Mouse (Mus musculus) hindbrain, embryonic 16.5 days (tissue): ENCODE results near the gene Atp5g2. TPM values are rescaled to one million over a fixed set of nuclear protein-coding genes. Genes with fewer than 3 reads are reported as not detected.
A peak's percentile ranks its signal among the peaks of the same experiment; 100 is the strongest.

ENCODE experiments used
- ATAC-seq: fragments of 200-750 bp; cut with Nextera tagmentation; 2 replicates; pipeline ENCODE4 v1.8.0; 2017; ENCODE audit warnings: moderate TSS enrichment, moderate library complexity
- H3K27ac ChIP-seq: fragments of 300-500 bp; sonication (generic); 2 replicates; pipeline ENCODE4 v1.5.1; 2014; ENCODE audit warnings: low read depth, mild to moderate bottlenecking, control low read depth, low read length, moderate library complexity
- H3K27me3 ChIP-seq: fragments of 300-500 bp; sonication (generic); replicated peaks from 2 replicates; pipeline ENCODE4 v1.6.1; 2014; ENCODE audit warnings: low read length; ENCODE audit not compliant: control insufficient read depth, insufficient read depth
- H3K36me3 ChIP-seq: fragments of 300-500 bp; sonication (generic); 2 replicates; pipeline ENCODE4 v1.6.1; 2014; ENCODE audit warnings: mild to moderate bottlenecking, low read length, moderate library complexity, mixed read lengths; ENCODE audit not compliant: control insufficient read depth, insufficient read depth
- H3K4me1 ChIP-seq: fragments of 300-500 bp; sonication (generic); 2 replicates; pipeline ENCODE4 v1.6.1; 2014; ENCODE audit warnings: low read depth, low read length; ENCODE audit not compliant: control insufficient read depth, insufficient read depth
- H3K4me2 ChIP-seq: fragments of 300-500 bp; sonication (generic); 2 replicates; pipeline ENCODE4 v1.6.1; 2014; ENCODE audit warnings: mild to moderate bottlenecking, low read length, control low read depth, moderate library complexity
- H3K4me3 ChIP-seq: fragments of 300-500 bp; sonication (generic); 2 replicates; pipeline ENCODE4 v1.5.1; 2014; ENCODE audit warnings: mild to moderate bottlenecking, low read length, control low read depth, moderate library complexity
- H3K9ac ChIP-seq: fragments of 300-500 bp; sonication (generic); 2 replicates; pipeline ENCODE4 v1.6.1; 2014; ENCODE audit warnings: low read depth, mild to moderate bottlenecking, control low read depth, low read length, moderate library complexity
- H3K9me3 ChIP-seq: fragments of 300-500 bp; sonication (generic); 2 replicates; pipeline ENCODE4 v1.6.1; 2014; ENCODE audit warnings: mild to moderate bottlenecking, low read length, moderate library complexity; ENCODE audit not compliant: control insufficient read depth
- WGBS: fragments of 180-500 bp; shearing (Covaris S2); extraction: QIAGEN DNeasy Blood & Tissue Kit; methylation state at CpG from one replicate; pipeline ENCODE4 v1.1.7; 2014; 5-methylcytosine and 5-hydroxymethylcytosine counted together
- microRNA counts: library from miRNA; unstranded; fragments of <30 nt; microRNA quantifications from one replicate; lab custom pipeline; 2016
- microRNA-seq: library from miRNA; unstranded; fragments of <30 nt; microRNA quantifications from one replicate; pipeline ENCODE4, GENCODE M21; 2017
- polyA plus RNA-seq: library from polyadenylated mRNA; unstranded; fragments of >200 nt; fragmentation: Nextera tagmentation; extraction: Ambion mirVana; gene quantifications from 2 replicates; pipeline ENCODE4 v1.2.1, GENCODE M21; 2015

Gene Atp5g2
- polyA plus RNA-seq, 1 experiment from 2014 or later, result 50.2 TPM

DNA sequence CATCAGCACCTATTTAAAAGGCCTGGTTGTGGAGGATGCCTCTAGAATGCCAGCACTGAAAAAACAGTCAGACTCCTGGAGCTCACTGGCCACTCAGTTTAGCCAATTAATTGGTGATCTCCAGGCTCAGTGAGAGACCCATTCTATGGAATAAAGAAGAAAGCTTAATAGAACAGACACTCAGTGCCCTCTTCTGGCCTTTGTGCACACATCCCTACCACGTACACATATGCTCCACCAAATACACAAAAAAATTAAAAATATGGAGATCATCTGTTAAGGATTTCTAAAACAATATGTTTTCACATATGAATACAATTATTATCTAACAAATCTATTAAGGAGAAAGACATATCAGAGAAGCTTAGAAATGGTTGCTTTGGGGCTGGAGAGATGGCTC, 51.4 kb downstream of the Atp5g2 start:
- ATAC-seq, result no peak
- H3K4me3 ChIP-seq, result no peak overlapping the region
- no peaks in the 10 kb centered on the region for H3K27me3 ChIP-seq
- H3K9me3 ChIP-seq, result no peaks in the 10 kb centered on the region
- H3K4me1 ChIP-seq, result peaks cover 12% of the 10 kb centered on the region
- no peak overlapping the region for H3K27ac ChIP-seq
- H3K9ac ChIP-seq, result no peak overlapping the region
- H3K36me3 ChIP-seq, result no peaks in the 10 kb centered on the region
- 90% methylated on average over 1 of the region's 1 CpGs for WGBS
- no peak overlapping the region for H3K4me2 ChIP-seq

DNA sequence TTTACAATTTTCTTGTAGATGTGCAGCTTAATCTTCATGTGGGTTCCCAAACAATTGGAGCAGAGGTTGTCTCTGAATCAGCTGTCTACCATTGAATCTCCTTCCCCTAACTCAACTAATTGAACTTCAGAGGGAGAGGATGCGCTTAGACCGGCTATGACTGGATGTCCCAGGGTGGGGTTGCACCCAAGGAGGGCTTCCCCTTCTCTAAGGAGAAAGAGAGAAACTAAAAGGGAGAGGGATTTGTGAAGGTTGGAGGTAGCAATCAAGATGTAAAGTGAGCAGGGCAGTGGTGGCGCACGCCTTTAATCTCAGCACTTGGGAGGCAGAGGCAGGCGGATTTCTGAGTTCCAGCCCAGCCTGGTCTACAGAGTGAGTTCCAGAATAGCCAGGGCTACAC, 52.7 kb downstream of the Atp5g2 start:
- H3K4me3 ChIP-seq, result no peak overlapping the region
- WGBS, result 94% methylated on average over 5 of the region's 5 CpGs
- H3K4me1 ChIP-seq, result peaks cover 10% of the 10 kb centered on the region
- H3K27me3 ChIP-seq, result no peaks in the 10 kb centered on the region
- H3K9ac ChIP-seq, result no peak overlapping the region
- H3K27ac ChIP-seq, result no peak overlapping the region
- no peaks in the 10 kb centered on the region for H3K9me3 ChIP-seq
- no peaks in the 10 kb centered on the region for H3K36me3 ChIP-seq
- no peak overlapping the region for H3K4me2 ChIP-seq
- ATAC-seq, result no peak

DNA sequence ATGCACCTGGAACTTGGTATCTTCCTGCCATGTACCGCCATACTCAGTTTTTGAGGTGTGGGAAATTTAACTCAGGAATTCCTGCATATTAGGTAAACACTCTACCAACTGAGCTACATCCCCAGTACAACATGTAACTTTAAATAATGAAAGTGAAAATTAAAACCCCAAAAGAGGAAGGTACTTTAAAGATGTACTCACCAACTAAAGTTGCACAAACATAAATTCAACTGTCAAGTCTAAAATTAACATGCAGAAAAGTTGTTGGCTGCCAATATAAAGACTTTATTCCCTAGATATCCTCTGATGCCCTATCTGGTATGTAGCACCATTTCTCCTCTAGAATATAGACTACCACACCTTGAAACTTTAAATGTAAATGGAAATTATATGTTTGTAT, 54.5 kb downstream of the Atp5g2 start:
- no peak overlapping the region for H3K4me3 ChIP-seq

DNA sequence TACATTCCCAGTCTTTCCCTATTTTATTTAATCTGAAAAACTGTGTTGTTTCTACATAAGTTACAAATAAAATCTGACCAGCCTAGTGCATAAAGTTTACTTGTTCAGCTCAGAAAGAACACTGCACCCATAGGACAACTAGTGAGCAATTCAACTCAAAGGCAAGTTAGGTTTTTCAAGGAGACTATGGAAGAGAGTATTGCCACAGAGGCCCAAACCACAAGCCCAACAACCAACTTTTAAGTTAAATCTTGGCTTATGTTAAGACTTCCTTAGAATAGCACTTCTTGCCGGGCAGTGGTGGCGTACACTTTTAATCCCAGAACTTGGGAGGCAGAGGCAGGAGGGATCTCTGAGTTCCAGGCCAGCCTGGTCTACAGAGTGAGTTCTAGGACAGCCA, 56.0 kb downstream of the Atp5g2 start:
- H3K36me3 ChIP-seq, result no peaks in the 10 kb centered on the region
- H3K9me3 ChIP-seq, result no peaks in the 10 kb centered on the region
- no peak overlapping the region for H3K4me2 ChIP-seq
- H3K4me1 ChIP-seq, result no peaks in the 10 kb centered on the region
- no peak for ATAC-seq
- H3K27me3 ChIP-seq, result no peaks in the 10 kb centered on the region
- no peak overlapping the region for H3K9ac ChIP-seq
- H3K4me3 ChIP-seq, result no peak overlapping the region
- H3K27ac ChIP-seq, result no peak overlapping the region
- WGBS, result 93% methylated on average over 2 of the region's 2 CpGs

More for the DNA sequence above, 54.5 kb downstream of the Atp5g2 start:
- Histone ChIP-seq H3K9ac (no peak overlapping the region), H3K27ac (no peak overlapping the region), H3K9me3 (no peaks in the 10 kb centered on the region), H3K4me2 (no peak overlapping the region), H3K4me1 (no peaks in the 10 kb centered on the region; the same call in 1 of the 2 replicates), H3K36me3 (no peaks in the 10 kb centered on the region), H3K27me3 (no peaks in the 10 kb centered on the region)
- WGBS, result 100% methylated on average over 1 of the region's 1 CpGs
- no peak for ATAC-seq

DNA sequence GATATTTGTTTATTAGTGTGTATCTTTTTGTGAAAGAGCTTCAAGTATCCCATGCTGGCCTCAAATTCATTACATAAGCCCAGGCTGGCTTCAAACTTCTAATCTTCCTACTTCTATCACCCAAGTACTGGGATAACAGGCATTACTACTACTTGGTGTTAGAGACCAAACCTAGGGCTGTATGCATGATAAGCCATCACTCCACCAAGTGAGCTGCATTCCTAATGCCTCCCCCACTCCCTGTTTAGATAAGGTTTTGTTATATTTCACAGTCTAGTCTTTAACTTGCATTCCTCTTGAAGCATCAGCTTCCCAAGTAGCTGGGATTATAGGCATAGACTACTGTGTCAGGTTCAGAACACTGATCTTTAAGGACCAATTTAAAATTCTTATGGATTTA, 57.9 kb downstream of the Atp5g2 start:
- no peak overlapping the region for H3K27ac ChIP-seq
- ATAC-seq, result no peak
- H3K4me1 ChIP-seq, result no peaks in the 10 kb centered on the region
- H3K9me3 ChIP-seq, result no peaks in the 10 kb centered on the region
- H3K9ac ChIP-seq, result no peak overlapping the region
- no peaks in the 10 kb centered on the region for H3K27me3 ChIP-seq
- no peaks in the 10 kb centered on the region for H3K36me3 ChIP-seq
- no peak overlapping the region for H3K4me3 ChIP-seq
- H3K4me2 ChIP-seq, result no peak overlapping the region

DNA sequence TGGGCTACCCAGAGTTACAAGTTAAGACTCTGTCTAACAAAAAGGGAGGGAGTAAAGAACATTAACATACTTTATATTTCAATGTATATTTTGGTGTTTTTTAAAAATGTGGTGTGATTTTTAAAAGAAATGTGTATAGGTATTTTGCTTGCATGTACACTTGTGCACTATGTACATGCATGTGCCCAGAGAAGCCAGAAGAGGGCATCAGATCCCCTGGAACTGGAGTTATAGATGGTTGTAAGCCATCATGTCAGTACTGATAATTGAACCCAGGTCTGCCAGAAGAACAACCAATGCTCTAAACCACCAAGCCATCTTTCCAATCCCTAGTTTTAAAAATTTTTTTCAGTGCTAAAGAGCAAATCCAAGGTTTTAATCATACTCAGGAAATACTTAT, 59.2 kb downstream of the Atp5g2 start:
- no peaks in the 10 kb centered on the region for H3K4me1 ChIP-seq
- no peak overlapping the region for H3K27ac ChIP-seq
- H3K4me3 ChIP-seq, result no peak overlapping the region
- ATAC-seq, result no peak
- no peaks in the 10 kb centered on the region for H3K9me3 ChIP-seq
- no peaks in the 10 kb centered on the region for H3K27me3 ChIP-seq
- H3K4me2 ChIP-seq, result no peak overlapping the region
- no peak overlapping the region for H3K9ac ChIP-seq
- H3K36me3 ChIP-seq, result no peaks in the 10 kb centered on the region

MicroRNAs encoded within 50 kb of the gene (microRNA counts, 519-probe panel; counts per million panel counts)
- 2,198 counts per million, percentile 44 among the panel's probes with 10 or more counts for microRNA mmu-miR-688 (lab: Ali Mortazavi, UCI)

Small RNA genes lying within 50 kb of the gene (microRNA-seq; reads per million reads assigned to microRNA genes)
- gene Mir688, result 0.62 reads per million

Other genes with a start within 250 kb of the Atp5g2 start
- gene Amhr2, start 227.0 kb downstream of the Atp5g2 start, polyA plus RNA-seq, result 0.10 and 0.30 TPM in 2 replicates
- gene Prr13, start 213.3 kb downstream of the Atp5g2 start, polyA plus RNA-seq, result 83.3 and 98.7 TPM in 2 replicates
- 120 TPM in 2 replicates for gene Pcbp2, start 201.8 kb downstream of the Atp5g2 start, polyA plus RNA-seq
- 8.1 and 21.8 TPM in 2 replicates for gene Gm10337, start 168.6 kb downstream of the Atp5g2 start, polyA plus RNA-seq
- 55.7 and 62.4 TPM in 2 replicates for gene Map3k12, start 155.3 kb downstream of the Atp5g2 start, polyA plus RNA-seq
- 104 and 109 TPM in 2 replicates for gene Tarbp2, start 154.2 kb downstream of the Atp5g2 start, polyA plus RNA-seq
- 4.1 and 5.0 TPM in 2 replicates for gene Npff, start 147.4 kb downstream of the Atp5g2 start, polyA plus RNA-seq
- gene Gm28047, start 47.3 kb downstream of the Atp5g2 start, polyA plus RNA-seq, result not detected in 2 replicates
- gene Atf7, start 46.9 kb downstream of the Atp5g2 start, polyA plus RNA-seq, result 16.5 and 20.6 TPM in 2 replicates
- gene Calcoco1, start 49.8 kb upstream of the Atp5g2 start, polyA plus RNA-seq, result 34.6 and 40.9 TPM in 2 replicates
- not detected in 2 replicates for gene Hoxc13, start 248.8 kb upstream of the Atp5g2 start, polyA plus RNA-seq